Mouse (Mus musculus) MEL (cell line): Measurements from ENCODE around the gene Hpse.

Source experiments
- CTCF ChIP-seq, 3 experiments: IDR thresholded peaks in 2 of 3; conservative IDR thresholded peaks in 1 of 3; 2 replicates each; pipeline ENCODE4 v1.5.1; 2011 to 2012; ENCODE audit warnings: low read length in 3 of 3, low read depth in 2 of 3, mild to moderate bottlenecking in 2 of 3, improper control_type of control experiment in 1 of 3, inconsistent platforms in 1 of 3, mixed read lengths in 1 of 3, moderate library complexity in 1 of 3; ENCODE audit not compliant: control insufficient read depth in 1 of 3, insufficient read depth in 1 of 3, poor library complexity in 1 of 3, severe bottlenecking in 1 of 3
- POLR2A ChIP-seq, 2 experiments: IDR thresholded peaks; 2 replicates each; pipeline ENCODE4 v1.6.1; 2011 to 2012; ENCODE audit warnings: low read length in 2 of 2, mild to moderate bottlenecking in 2 of 2, control low read depth in 1 of 2, improper control_type of control experiment in 1 of 2, low read depth in 1 of 2, moderate library complexity in 1 of 2; ENCODE audit not compliant: control insufficient read depth in 1 of 2, insufficient read depth in 1 of 2, poor library complexity in 1 of 2

GRCm38 (mm10) chr5:100709035-100709434 is 10.5 kb downstream of the Hpse start:
- TF ChIP-seq CTCF (IDR thresholded peaks at IDR 0.05 in 2 of 3, conservative IDR thresholded peaks at IDR 0.05 in 1 of 3; ENCODE audit: control insufficient read depth in 1 of 3, insufficient read depth in 1 of 3, low read depth in 2 of 3, low read length in 3 of 3, poor library complexity in 1 of 3, severe bottlenecking in 1 of 3) = no peak
- TF ChIP-seq POLR2A (IDR thresholded peaks at IDR 0.05; ENCODE audit: control insufficient read depth in 1 of 2, insufficient read depth in 1 of 2, low read depth in 1 of 2, low read length in 2 of 2, poor library complexity in 1 of 2) = no peak
